Mouse (Mus musculus) MEL (cell line): ENCODE results near the gene Fgfr2.

Source experiments
- CTCF ChIP-seq, 3 experiments: IDR thresholded peaks in 2 of 3; conservative IDR thresholded peaks in 1 of 3; 2 replicates each; pipeline ENCODE4 v1.5.1; 2011 to 2012; ENCODE audit warnings: low read length in 3 of 3, low read depth in 2 of 3, mild to moderate bottlenecking in 2 of 3, improper control_type of control experiment in 1 of 3, inconsistent platforms in 1 of 3, mixed read lengths in 1 of 3, moderate library complexity in 1 of 3; ENCODE audit not compliant: control insufficient read depth in 1 of 3, insufficient read depth in 1 of 3, poor library complexity in 1 of 3, severe bottlenecking in 1 of 3
- EP300 ChIP-seq, 2 experiments: IDR thresholded peaks; 2 replicates each; pipeline ENCODE4 v1.6.1; 2011; ENCODE audit warnings: improper control_type of control experiment in 2 of 2, low read length in 2 of 2, low read depth in 1 of 2, mild to moderate bottlenecking in 1 of 2
- MAFK ChIP-seq: IDR thresholded peaks from 2 replicates; pipeline ENCODE4 v1.6.1; 2011; ENCODE audit warnings: low read depth, mild to moderate bottlenecking, low read length, improper control_type of control experiment, borderline replicate concordance
- NELFE ChIP-seq: IDR thresholded peaks from 2 replicates; pipeline ENCODE4 v1.6.1; 2011; ENCODE audit warnings: low read depth, low read length, improper control_type of control experiment
- TAL1 ChIP-seq: IDR thresholded peaks from 2 replicates; pipeline ENCODE4 v1.6.1; 2012; ENCODE audit warnings: mild to moderate bottlenecking, inconsistent platforms, low read length, moderate library complexity, mixed read lengths

DNA sequence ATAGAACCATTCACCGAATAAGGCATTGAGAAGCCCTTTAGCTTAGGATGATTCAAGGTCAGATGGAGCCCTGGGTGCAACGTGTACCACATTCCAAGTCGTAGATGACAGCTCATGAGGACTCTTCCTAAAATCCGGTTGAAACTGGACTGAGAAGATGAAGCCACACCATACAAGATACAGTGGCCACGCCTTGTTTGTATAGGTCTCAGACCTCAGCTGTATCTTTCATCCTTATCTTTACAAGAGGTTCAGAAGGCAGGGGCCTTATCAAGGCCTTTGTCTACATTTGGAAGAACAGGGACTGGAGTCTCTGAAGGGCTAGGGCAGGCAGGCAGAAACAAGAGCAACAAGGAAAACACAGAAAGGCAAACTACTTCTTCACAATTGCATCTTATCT, 2974.2 kb downstream of the Fgfr2 start:
- TF ChIP-seq EP300 (IDR thresholded peaks at IDR 0.05; ENCODE audit: low read depth in 1 of 2, low read length in 2 of 2) (no peak), CTCF (IDR thresholded peaks at IDR 0.05 in 2 of 3, conservative IDR thresholded peaks at IDR 0.05 in 1 of 3; ENCODE audit: control insufficient read depth in 1 of 3, insufficient read depth in 1 of 3, low read depth in 2 of 3, low read length in 3 of 3, poor library complexity in 1 of 3, severe bottlenecking in 1 of 3) (no peak), MAFK (no peak), NELFE (no peak), TAL1 (no peak)
